Mouse (Mus musculus) kidney, adult 2 months (tissue): ENCODE results near the gene Duoxa2.

Experiments used
- CTCF ChIP-seq: fragments of 200-500 bp; conservative IDR thresholded peaks from 2 replicates; pipeline ENCODE4 v1.5.1; 2011; ENCODE audit warnings: low read depth, mild to moderate bottlenecking, control low read depth, low read length, moderate library complexity, mixed read lengths; ENCODE audit not compliant: insufficient read depth, insufficient read length
- POLR2A ChIP-seq: fragments of 200-500 bp; IDR thresholded peaks from one replicate; pipeline ENCODE4 v1.6.1; 2011; ENCODE audit warnings: low read depth, low read length, control low read depth

- TF ChIP-seq CTCF (no peak), POLR2A (no peak)
Measured at GRCm38 (mm10) chr2:122315372-122315771, 16.7 kb downstream of the Duoxa2 start, which contains the start of gene Duox1.
